Mouse (Mus musculus) hematopoietic stem cell, adult 5-6 weeks (primary cell): ENCODE data around the gene Grb7. TPM values are rescaled to one million over a fixed set of nuclear protein-coding genes. Genes with fewer than 3 reads are reported as not detected.

Experiments used
- ATAC-seq, 2 experiments: fragments of 125-278 bp in 1 of 2; replicated peaks in 1 of 2; 2 replicates each; pipeline ENCODE4 v1.8.0; 2016 to 2017; ENCODE audit warnings: inconsistent platforms in 2 of 2, mild to moderate bottlenecking in 2 of 2, moderate number of reproducible peaks in 2 of 2, low read depth in 1 of 2, moderate TSS enrichment in 1 of 2; ENCODE audit not compliant: low FRiP score in 2 of 2, poor library complexity in 2 of 2, severe bottlenecking in 2 of 2, insufficient read depth in 1 of 2, low TSS enrichment in 1 of 2
- total RNA-seq: library from RNA; stranded (forward); fragments of 172-1452, 232-1000 nt; gene quantifications from 2 replicates; pipeline ENCODE4 v1.2.3, GENCODE M21; 2017

Grb7 gene
- total RNA-seq, 1 experiment from 2014 or later = not detected

DNA sequence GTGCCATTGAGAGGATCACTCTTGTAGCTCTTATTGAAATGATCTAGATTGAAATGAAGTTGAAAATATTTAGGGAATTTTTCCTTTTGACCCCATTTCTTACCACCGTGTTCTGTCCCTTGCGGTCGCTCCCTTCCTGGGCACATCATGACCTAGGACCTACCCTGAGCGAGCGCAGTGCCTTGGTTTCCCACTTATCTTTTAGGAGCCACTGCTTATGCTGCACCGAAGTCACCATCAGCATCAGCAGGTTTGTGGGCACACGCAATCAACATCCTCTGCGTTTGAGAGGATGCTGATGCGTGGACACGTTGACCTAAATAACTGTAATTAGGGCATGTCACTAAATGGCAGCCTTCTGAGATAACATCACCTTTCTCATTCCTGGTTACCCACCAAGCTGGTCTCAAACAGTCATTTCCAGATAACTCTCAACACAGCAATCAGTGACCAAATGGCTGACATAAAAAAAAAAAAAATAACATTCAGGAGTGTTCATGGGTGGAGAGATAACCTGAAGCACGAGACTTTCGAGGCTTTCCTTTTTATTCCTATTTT is 33.8 kb downstream of the Grb7 start:
- no peak for ATAC-seq

DNA sequence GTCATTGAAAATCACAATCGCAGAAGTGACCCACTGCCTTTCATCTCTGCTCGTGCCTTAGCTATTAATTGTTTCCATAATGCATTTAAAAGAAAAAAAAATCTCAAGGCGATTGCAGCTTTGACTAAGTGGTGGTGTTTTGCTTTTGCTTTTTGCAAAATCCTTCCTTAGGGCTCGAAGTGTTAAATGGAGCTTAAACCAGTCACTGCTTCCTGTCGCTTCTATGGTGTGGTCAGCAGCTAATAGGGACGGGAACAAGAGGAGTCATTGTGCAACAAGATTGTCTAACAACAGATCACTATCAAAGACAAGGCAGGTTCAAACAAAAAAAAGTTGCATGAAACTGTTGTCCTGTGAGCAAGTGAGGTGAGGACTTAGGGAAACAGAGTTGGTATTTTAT is 35.0 kb downstream of the Grb7 start:
- no peak for ATAC-seq

DNA sequence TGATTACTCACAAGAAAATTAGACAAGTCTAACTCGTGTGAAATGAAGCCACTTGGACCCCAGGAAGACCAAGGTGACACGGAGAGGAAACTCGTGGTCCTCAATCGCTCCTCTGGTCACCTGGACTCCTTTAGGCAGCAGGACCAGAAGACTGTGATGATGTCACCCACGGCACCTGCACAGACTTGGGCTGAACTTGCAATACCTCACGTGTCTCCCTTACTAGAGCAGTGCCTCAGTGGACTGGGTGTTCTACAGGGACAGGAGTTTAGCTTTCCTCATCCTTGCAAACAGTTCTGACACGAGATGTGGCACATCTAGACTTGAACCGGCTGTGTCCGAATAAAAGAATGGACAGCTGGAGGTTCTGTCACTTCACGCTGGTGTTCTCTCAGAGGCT is 35.9 kb downstream of the Grb7 start:
- no peak for ATAC-seq

DNA sequence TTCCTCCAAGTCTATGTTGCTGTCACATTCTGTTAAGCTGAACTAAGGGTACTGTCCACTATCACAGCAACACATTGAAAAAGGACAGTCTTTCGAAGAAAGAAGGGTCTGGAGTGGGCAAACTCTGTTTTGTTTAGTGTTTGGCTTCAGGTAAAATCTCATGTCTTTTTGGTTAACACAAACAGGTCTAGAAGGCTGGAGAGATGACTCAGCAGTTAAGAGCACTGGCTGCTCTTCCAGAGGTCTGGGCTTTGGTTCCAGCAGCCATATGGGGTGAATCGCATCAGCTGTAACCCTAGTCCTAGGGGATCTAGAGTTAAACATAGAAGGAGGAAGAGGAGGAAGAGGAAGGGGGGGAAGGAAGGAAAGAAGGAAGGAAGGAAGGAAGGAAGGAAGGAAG is 39.6 kb downstream of the Grb7 start:
- ATAC-seq = no peak

DNA sequence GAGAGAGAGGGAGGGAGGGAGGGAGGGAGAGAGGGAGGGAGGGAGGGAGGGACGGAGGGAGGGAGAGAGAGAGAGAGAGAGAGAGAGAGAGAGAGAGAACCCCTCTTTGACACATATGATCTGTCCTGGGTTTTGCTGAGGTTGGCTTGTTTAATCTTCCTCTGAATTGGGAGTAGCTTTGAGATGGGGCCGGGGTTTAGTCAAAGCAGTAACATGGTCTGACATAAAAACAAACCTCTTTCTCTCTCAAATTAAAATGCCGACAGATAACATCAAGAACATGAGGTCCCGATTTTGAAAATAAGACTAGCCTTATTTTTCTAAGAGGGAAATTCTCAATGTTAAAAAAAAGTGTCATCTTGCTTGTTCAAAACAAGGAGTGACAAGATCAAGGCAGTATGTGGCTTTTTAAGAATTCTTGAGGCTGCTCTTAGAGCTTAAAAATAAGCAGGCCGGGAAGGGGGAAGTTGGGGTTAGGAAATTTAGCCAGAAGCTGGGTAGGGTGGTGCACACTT is 41.4 kb downstream of the Grb7 start:
- no peak for ATAC-seq

DNA sequence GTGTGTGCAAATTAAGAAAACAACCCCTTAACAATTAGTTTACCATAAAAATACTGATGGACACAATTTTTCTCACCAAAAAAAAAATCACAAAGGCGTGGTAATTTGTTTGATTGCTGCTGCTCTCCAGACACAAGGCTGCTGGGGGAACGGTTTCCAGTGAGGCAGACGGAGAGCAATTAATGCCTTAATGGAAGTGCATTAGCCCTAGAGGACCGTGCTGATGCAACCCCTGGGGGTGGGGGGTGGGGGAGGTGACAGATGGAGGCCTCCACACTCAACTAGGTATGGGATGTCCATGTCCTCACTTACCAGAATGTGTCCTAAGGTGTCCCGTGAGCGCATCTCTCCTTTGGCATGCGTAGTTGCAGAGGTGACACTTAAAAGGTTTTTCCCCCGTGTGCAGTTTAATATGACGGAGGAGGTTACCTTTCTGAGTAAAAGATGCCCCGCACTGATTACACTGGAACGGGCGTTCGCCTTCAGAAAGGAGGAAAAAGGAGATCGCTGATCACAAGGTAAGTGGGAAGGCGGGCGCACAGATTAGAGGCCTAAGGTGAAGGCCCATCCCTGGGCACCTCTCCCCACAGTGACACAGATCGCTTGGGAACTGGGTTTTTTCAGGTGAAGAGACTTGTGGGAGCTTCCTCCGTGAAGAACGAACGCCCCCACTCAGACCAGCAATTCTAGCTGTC is 42.5 kb downstream of the Grb7 start:
- ATAC-seq = no peak

DNA sequence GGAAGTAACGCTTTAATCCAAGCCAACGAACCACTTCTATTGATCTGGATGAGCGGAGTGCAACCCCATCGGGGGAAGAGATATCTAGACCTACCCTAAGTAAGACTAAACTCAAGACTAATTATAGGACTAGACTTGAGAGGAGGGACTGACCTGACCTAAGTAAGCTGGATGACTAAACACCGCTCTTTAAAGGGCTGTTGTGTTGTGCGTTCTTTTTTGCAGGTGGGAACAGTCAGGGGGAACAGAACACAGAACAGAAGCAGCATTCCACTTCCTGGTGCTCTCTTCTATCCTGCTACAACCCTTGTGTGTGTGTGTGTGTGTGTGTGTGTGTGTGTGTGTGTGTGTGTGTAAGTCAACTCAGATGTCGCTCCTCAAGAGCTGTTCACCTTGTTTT is 45.4 kb downstream of the Grb7 start:
- no peak for ATAC-seq

DNA sequence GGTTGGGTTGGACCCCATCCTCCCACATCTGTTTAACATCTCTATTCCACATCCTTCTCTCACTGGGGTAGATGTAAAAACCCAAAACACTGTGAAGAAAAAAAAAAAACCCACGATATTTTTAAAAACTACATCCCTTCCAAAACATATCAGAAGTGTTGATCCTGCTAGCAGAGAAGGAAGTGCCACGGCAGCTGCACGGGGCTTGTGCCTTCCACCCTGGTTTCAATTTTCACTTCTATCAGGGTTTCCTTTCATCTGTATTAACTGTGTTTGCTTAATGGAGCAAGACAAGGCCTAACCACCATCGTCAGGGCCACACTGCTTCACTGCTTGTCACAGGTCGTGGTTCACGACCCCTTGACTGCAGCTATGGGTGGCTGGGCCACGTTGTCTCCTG is 46.8 kb downstream of the Grb7 start:
- no peak for ATAC-seq

DNA sequence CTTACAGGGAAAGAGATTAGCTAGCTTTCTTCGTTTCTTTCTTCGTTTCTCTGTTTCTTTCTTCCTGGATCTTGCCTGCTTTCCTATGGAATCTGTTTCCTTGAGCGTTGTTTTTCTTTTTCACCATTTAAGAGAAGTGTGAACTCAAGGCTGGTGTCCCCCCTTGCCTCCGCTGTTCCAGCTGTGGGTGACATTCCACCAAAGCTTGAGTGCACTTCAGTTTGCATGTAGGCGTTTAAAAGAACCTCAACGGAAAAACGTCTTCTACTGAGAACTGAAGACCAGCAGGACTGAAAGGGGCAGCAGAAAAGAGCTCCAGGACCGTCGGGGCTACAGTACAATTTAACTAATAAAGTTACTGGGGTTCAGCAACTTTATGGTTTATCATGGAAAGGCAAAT is 47.2 kb downstream of the Grb7 start:
- ATAC-seq = no peak

DNA sequence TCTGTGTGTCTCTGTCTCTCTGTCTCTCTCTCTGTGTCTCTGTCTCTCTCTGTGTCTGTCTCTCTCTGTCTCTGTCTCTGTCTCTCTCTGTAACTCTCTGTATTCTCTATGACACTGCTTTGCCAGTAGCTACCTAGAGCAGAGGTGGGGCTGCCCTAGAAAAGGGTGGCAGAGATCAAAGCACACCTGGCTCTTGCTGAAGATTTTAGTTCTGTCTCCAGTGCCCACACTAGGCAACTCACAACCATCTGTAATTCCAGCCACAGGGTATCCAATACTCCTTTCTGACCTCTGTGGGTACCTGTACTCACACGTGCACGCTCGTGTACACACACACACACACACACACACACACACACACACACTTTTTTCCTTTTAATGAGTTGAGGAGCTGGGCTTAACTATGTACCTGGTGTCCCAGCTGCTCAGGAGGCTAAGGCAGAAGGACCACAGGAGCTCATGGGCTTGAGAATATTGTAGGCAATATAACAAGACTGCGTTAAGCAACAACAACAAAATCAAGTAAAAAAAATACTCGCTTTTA is 49.1 kb downstream of the Grb7 start:
- ATAC-seq = no peak

DNA sequence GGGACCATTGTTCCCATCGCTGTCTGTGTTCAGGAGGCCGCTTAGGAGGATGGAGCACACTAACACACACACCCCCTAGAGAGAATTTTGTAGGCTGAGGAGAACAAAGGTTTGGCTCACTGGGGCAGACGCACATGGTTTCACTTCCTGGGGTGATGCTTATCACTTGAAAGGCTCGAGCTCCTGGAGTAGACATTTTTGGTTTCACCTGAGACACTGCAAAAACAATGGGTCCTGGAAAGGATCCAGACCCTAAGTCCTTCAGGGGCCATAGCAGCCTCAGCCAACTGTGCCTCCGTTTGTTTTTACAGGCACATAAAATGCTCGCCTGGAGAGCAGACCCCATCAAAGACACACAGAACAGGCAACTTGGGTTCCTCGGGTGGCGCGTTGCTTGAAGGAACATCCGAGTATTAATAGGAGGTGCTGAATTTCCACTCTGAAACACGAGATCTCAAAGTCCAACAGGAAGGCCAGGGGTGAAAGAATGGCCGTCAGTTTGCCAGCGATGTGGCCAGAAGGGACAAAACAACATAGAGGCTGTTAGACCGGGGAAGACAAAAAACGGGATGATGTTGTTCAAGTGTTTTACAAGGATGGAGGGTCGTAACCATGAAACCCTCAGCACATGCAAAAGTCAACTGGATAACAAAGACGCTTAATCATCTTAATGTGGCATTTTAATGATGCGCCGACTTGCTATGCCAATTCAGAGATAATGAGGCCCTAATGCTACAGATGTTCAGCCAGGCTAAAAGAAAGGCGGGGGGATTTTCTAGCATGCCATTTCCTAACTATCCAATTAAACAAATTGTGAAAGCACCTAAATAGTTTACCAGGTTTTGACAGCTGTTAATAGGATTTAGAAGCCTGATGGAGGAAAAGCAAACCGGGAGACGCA is 51.4 kb downstream of the Grb7 start:
- ATAC-seq = no peak

DNA sequence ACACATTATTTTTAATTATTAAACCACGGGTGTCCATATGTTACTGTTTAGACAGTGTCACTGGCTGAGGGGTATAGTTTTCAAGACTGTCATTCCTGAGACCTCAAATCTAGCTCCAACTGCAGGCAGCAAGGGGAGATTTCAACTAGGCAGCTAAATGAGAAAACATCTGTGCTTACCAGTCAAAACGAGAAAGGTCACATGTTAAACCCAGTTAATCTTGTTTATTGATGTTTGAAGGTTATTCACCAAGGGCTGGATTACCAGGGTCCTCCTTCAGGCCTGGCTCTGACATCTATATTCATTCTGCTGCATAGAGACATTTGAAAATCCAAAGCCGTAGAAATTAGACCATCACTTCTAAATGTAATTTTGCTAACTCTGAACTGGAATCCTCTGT is 58.7 kb downstream of the Grb7 start:
- ATAC-seq = no peak

Other genes starting within 250 kb of the Grb7 start
- 68.2 and 73.3 TPM in 2 replicates for gene Cdk12, start 243.3 kb upstream of the Grb7 start, total RNA-seq
- not detected in 2 replicates for gene Neurod2, start 116.7 kb upstream of the Grb7 start, total RNA-seq
- 0.30 TPM in 1 of 2 replicates, not detected in the other for gene Ppp1r1b, start 98.0 kb upstream of the Grb7 start, total RNA-seq
- 16.5 and 24.5 TPM in 2 replicates for gene Stard3, start 88.0 kb upstream of the Grb7 start, total RNA-seq
- gene Tcap, start 62.6 kb upstream of the Grb7 start, total RNA-seq = 0.56 TPM in 1 of 2 replicates, not detected in the other
- gene Pnmt, start 59.9 kb upstream of the Grb7 start, total RNA-seq = not detected in 2 replicates
- 5.6 and 7.4 TPM in 2 replicates for gene Pgap3, start 45.9 kb upstream of the Grb7 start, total RNA-seq
- gene Erbb2, start 33.9 kb upstream of the Grb7 start, total RNA-seq = not detected in 2 replicates
- 18.2 and 42.3 TPM in 2 replicates for gene Mien1, start 7.4 kb upstream of the Grb7 start, total RNA-seq
- 0.89 and 5.7 TPM in 2 replicates for gene Ikzf3, start 99.6 kb downstream of the Grb7 start, total RNA-seq
- gene Zpbp2, start 104.7 kb downstream of the Grb7 start, total RNA-seq = not detected in 2 replicates
- 19.9 and 28.1 TPM in 2 replicates for gene Ormdl3, start 141.0 kb downstream of the Grb7 start, total RNA-seq
- gene Lrrc3c, start 151.9 kb downstream of the Grb7 start, total RNA-seq = not detected in 2 replicates
- 0.69 and 4.6 TPM in 2 replicates for gene Gm12355, start 179.3 kb downstream of the Grb7 start, total RNA-seq
- gene Gsdma3, start 180.0 kb downstream of the Grb7 start, total RNA-seq = not detected in 2 replicates
- not detected in 2 replicates for gene Gsdma2, start 200.4 kb downstream of the Grb7 start, total RNA-seq
- not detected in 2 replicates for gene Gsdma, start 218.0 kb downstream of the Grb7 start, total RNA-seq
- 50.2 and 59.3 TPM in 2 replicates for gene Psmd3, start 236.2 kb downstream of the Grb7 start, total RNA-seq